Mouse (Mus musculus): ENCODE measurements around the gene Gm9964. TPM values are rescaled to one million over a fixed set of nuclear protein-coding genes. Genes with fewer than 3 reads are reported as not detected.
"Not testable (repeated sequence)": the region's sequence is repeated elsewhere in the genome, so short reads cannot be mapped to it uniquely, and the experiment has no call there.

Gene Gm9964
- polyA plus RNA-seq, 1 experiment from 2014 or later = not detected

- TF ChIP-seq CTCF (IDR thresholded peaks at IDR 0.05) (no peak), EP300 (IDR thresholded peaks at IDR 0.05) (no peak)
- Histone ChIP-seq H3K36me3 (ENCODE audit: insufficient read depth, low read length) (no peaks in the 10 kb centered on the region), H3K27me3 (replicated peaks; ENCODE audit: insufficient read depth, low read length) (no peaks in the 10 kb centered on the region), H3K4me2 (replicated peaks; ENCODE audit: low read depth, low read length) (no peak overlapping the region), H3K4me1 (ENCODE audit: insufficient read depth, low read depth, low read length) (no peaks in the 10 kb centered on the region), H3K27ac (ENCODE audit: low read length) (no peak overlapping the region), H3K9me3 (ENCODE audit: low read length) (no peaks in the 10 kb centered on the region), H3K4me3 (ENCODE audit: low read depth, low read length) (no peak overlapping the region), H3K9ac (replicated peaks; ENCODE audit: low read depth) (no peak overlapping the region)
- 57% methylated on average over 4 of the region's 4 CpGs for WGBS
- ATAC-seq (no peak), DNase-seq (ENCODE audit: low spot score) (no peak)
Measured at GRCm38 (mm10) chr11:79273039-79273438, 23.7 kb downstream of the Gm9964 start.

GRCm38 (mm10) chr11:79267171-79267570 lies 29.5 kb downstream of the Gm9964 start:
- Histone ChIP-seq H3K9ac (replicated peaks; ENCODE audit: low read depth) (no peak overlapping the region), H3K4me3 (ENCODE audit: low read depth, low read length) (no peak overlapping the region), H3K27ac (ENCODE audit: low read length) (peak overlapping the region; percentile 79), H3K27me3 (replicated peaks; ENCODE audit: insufficient read depth, low read length) (no peaks in the 10 kb centered on the region), H3K36me3 (ENCODE audit: insufficient read depth, low read length) (no peaks in the 10 kb centered on the region), H3K4me1 (ENCODE audit: insufficient read depth, low read depth, low read length) (peaks cover 6% of the 10 kb centered on the region; the same call in 1 of the 2 replicates), H3K4me2 (replicated peaks; ENCODE audit: low read depth, low read length) (no peak overlapping the region), H3K9me3 (ENCODE audit: low read length) (no peaks in the 10 kb centered on the region)
- DNase-seq (ENCODE audit: low spot score) (peak; percentile 88), ATAC-seq (peak; percentile 91)
- 5% methylated on average over 1 of the region's 1 CpGs for WGBS
- TF ChIP-seq EP300 (IDR thresholded peaks at IDR 0.05) = no peak
- no peak for TF ChIP-seq CTCF (IDR thresholded peaks at IDR 0.05)

DNA sequence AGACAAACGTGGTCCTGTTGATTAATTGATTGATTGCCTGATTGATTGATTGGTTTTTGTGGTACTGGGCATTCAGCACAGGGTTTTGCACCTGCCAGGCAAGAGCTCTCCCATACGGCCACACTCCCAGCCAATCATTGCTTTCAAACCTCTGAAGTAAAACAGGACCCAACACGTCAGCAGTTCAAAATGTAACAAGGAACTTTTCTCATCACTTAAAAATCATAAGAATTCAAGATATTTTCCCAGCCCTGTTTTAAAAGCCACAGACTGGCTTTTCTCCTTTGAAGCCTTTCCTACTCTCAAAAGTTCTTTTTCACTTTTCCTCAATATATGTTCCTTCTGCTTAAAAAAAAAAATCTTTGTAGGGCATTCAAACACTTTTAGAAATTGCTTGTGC lies 32.3 kb downstream of the Gm9964 start:
- Histone ChIP-seq H3K27me3 (replicated peaks; ENCODE audit: insufficient read depth, low read length) (no peaks in the 10 kb centered on the region), H3K9ac (replicated peaks; ENCODE audit: low read depth) (no peak overlapping the region), H3K9me3 (ENCODE audit: low read length) (no peaks in the 10 kb centered on the region), H3K4me1 (ENCODE audit: insufficient read depth, low read depth, low read length) (peaks cover 6% of the 10 kb centered on the region; the same call in 1 of the 2 replicates), H3K27ac (ENCODE audit: low read length) (0 out of 2 replicates have a peak overlapping the region, but pooled peaks have one; percentile 51), H3K4me3 (ENCODE audit: low read depth, low read length) (no peak overlapping the region), H3K36me3 (ENCODE audit: insufficient read depth, low read length) (no peaks in the 10 kb centered on the region), H3K4me2 (replicated peaks; ENCODE audit: low read depth, low read length) (no peak overlapping the region)
- 32% methylated on average over 3 of the region's 3 CpGs for WGBS
- TF ChIP-seq EP300 (IDR thresholded peaks at IDR 0.05) (0 out of 2 replicates have a peak, but pooled peaks have one; percentile 24), CTCF (IDR thresholded peaks at IDR 0.05) (no peak)
- ATAC-seq = peak; percentile 29; the same call in 1 of the 2 replicates
- peak; percentile 50 for DNase-seq (ENCODE audit: low spot score)

DNA sequence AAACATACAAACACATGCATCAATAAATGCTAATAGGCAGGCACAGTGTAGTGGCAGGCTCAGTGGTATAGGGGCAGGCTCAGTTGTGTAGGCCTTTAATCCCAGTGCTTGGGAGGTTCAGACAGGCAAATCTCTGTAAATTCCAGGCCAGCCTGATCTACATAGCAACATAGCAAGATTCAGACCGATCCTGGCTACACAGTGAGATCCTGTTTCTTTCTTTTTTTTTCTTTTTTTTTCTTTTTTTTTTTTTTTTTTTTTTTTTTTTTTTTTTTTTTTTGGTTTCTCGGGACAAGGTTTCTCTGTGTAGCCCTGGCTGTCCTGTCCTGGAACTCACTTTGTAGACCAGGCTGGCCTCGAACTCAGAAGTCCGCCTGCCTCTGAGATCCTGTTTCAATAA lies 36.6 kb downstream of the Gm9964 start:
- not testable (repeated sequence) for ATAC-seq; H3K27me3 ChIP-seq (replicated peaks; ENCODE audit: insufficient read depth, low read length); H3K27ac ChIP-seq (ENCODE audit: low read length); H3K9ac ChIP-seq (replicated peaks; ENCODE audit: low read depth); H3K9me3 ChIP-seq (ENCODE audit: low read length); DNase-seq (ENCODE audit: low spot score); H3K4me1 ChIP-seq (ENCODE audit: insufficient read depth, low read depth, low read length); H3K36me3 ChIP-seq (ENCODE audit: insufficient read depth, low read length); H3K4me3 ChIP-seq (ENCODE audit: low read depth, low read length); H3K4me2 ChIP-seq (replicated peaks; ENCODE audit: low read depth, low read length)
- 80% methylated on average over 4 of the region's 4 CpGs for WGBS

GRCm38 (mm10) chr11:79258738-79259137 lies 38.0 kb downstream of the Gm9964 start:
- Histone ChIP-seq H3K9me3 (ENCODE audit: low read length) (no peaks in the 10 kb centered on the region), H3K36me3 (ENCODE audit: insufficient read depth, low read length) (no peaks in the 10 kb centered on the region)

GRCm38 (mm10) chr11:79254391-79255098 lies 42.2 kb downstream of the Gm9964 start, which contains the start of gene Wsb1:
TSS of gene Wsb1 (minus strand) at chr11:79254671.
- TF ChIP-seq EP300 (IDR thresholded peaks at IDR 0.05) (no peak), CTCF (IDR thresholded peaks at IDR 0.05) (no peak)
- peak within 1 kb of the TSS; percentile 96 for H3K27ac ChIP-seq (ENCODE audit: low read length)
- 2% methylated on average over 50 of the region's 50 CpGs for WGBS
- H3K4me3 ChIP-seq (ENCODE audit: low read depth, low read length) = peak within 1 kb of the TSS; percentile 84
- peaks cover 21% of the 10 kb centered on the region for H3K4me1 ChIP-seq (ENCODE audit: insufficient read depth, low read depth, low read length)
- no peaks in the 10 kb centered on the region for H3K9me3 ChIP-seq (ENCODE audit: low read length)
- peak within 1 kb of the TSS; percentile 66 for H3K4me2 ChIP-seq (replicated peaks; ENCODE audit: low read depth, low read length)
- ATAC-seq (peak; percentile 96), DNase-seq (ENCODE audit: low spot score) (peak; percentile 94)
- peak within 1 kb of the TSS; percentile 90 for H3K9ac ChIP-seq (replicated peaks; ENCODE audit: low read depth)
- no peaks in the 10 kb centered on the region for H3K27me3 ChIP-seq (replicated peaks; ENCODE audit: insufficient read depth, low read length)
- H3K36me3 ChIP-seq (ENCODE audit: insufficient read depth, low read length) = no peaks in the 10 kb centered on the region

More at GRCm38 (mm10) chr11:79258738-79259137, 38.0 kb downstream of the Gm9964 start:
- no peak overlapping the region for H3K9ac ChIP-seq (replicated peaks; ENCODE audit: low read depth)
- no peak overlapping the region for H3K4me3 ChIP-seq (ENCODE audit: low read depth, low read length)
- ATAC-seq = no peak
- TF ChIP-seq EP300 (IDR thresholded peaks at IDR 0.05) = no peak
- H3K27ac ChIP-seq (ENCODE audit: low read length) = no peak overlapping the region
- peaks cover 4% of the 10 kb centered on the region; the same call in 1 of the 2 replicates for H3K4me1 ChIP-seq (ENCODE audit: insufficient read depth, low read depth, low read length)
- WGBS = 70% methylated on average over 6 of the region's 6 CpGs
- no peak for DNase-seq (ENCODE audit: low spot score)
- H3K27me3 ChIP-seq (replicated peaks; ENCODE audit: insufficient read depth, low read length) = no peaks in the 10 kb centered on the region
- no peak overlapping the region for H3K4me2 ChIP-seq (replicated peaks; ENCODE audit: low read depth, low read length)

All from lung, postnatal 0 days (tissue).